Mouse (Mus musculus): ENCODE data around the gene Hyal1.

GRCm38 (mm10) chr9:107606591-107606990, 29.9 kb downstream of the Hyal1 start:
- TF ChIP-seq POLR2A (IDR thresholded peaks at IDR 0.05; ENCODE audit: control insufficient read depth, extremely low read depth, insufficient read depth, low read length, poor library complexity) (no peak), CTCF (IDR thresholded peaks at IDR 0.05; ENCODE audit: borderline replicate concordance, control insufficient read depth, extremely low read depth, insufficient read depth, low read length, poor library complexity) (no peak)

Measured in thymus, adult 2 months (tissue).